Mouse (Mus musculus): ENCODE data around the gene Zfp13. TPM values are rescaled to one million over a fixed set of nuclear protein-coding genes. Genes with fewer than 3 reads are reported as not detected.

Gene Zfp13
- polyA plus RNA-seq, 1 experiment from 2014 or later = 19.2 TPM

DNA sequence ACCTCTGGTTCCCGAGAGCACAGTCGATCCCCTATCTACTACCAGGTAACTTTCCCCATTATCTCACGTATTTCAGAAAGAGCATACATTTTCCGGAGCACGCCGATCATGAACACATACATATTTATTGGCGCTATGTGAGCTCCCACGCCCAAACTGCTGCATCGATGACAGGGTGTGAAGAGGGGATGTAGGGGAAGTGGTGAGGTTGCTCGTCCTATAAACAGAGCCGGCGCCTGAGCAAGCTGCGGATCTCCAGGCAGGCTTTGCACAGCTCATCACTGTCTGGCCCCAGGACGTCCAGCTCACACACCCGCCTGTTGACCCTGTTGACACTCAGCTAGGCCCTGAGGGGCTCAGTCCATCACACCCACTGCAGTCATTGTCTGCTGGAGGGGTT lies 48.4 kb downstream of the Zfp13 start:
- no peaks in the 10 kb centered on the region; the same call in 1 of the 2 replicates for H3K4me1 ChIP-seq (replicated peaks; ENCODE audit: control insufficient read depth, insufficient read depth, low read length)
- DNase-seq (ENCODE audit: low spot score) (peak; percentile 71), ATAC-seq (replicated peaks; ENCODE audit: low FRiP score) (peak; percentile 13; the same call in 1 of the 2 replicates)
- peak overlapping the region; percentile 64 for H3K9ac ChIP-seq (ENCODE audit: low read length)
- no peak overlapping the region; the same call in 1 of the 2 replicates for H3K27ac ChIP-seq (ENCODE audit: low read depth, low read length)
- WGBS = under 1% methylated on average over 15 of the region's 15 CpGs
- no peaks in the 10 kb centered on the region for H3K27me3 ChIP-seq (ENCODE audit: control insufficient read depth, insufficient read depth, low read length)
- no peaks in the 10 kb centered on the region for H3K36me3 ChIP-seq (ENCODE audit: control insufficient read depth, insufficient read depth, low read length)
- H3K4me3 ChIP-seq (ENCODE audit: low read depth, low read length) = peak overlapping the region; percentile 60
- peak overlapping the region; percentile 66 for H3K4me2 ChIP-seq (ENCODE audit: low read depth, low read length, severe bottlenecking)
- no peaks in the 10 kb centered on the region for H3K9me3 ChIP-seq (ENCODE audit: control insufficient read depth, low read length)

DNA sequence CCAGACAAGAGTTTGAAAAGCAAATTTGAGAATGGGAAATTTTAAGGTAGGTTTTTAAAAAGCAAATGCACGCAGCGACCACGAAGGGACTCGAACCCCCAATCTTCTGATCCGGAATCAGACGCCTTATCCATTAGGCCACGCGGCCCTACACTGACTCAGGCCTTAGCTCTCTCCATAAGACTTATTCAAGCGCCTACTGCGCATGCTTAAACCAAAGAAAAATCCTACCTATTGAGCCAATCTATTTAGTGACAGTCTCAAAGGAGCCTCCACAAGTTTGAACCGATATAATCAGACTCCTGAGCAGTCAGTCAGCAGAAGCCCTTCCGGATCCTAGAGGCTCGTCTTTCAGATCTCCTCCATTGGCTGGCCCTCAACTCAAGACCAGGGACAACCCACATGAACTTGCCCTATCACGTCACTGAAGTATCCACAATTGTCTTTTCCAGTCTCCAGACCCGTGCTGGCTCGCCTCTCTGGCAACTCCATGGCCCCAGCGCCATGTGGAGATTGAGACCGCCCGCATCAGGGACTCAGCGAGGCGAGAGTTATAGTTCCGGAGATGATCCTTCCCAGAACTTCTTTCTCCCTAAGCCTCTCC lies 49.0 kb downstream of the Zfp13 start:
- Histone ChIP-seq H3K36me3 (ENCODE audit: control insufficient read depth, insufficient read depth, low read length) (no peaks in the 10 kb centered on the region), H3K4me3 (ENCODE audit: low read depth, low read length) (peak overlapping the region; percentile 60), H3K4me2 (ENCODE audit: low read depth, low read length, severe bottlenecking) (peak overlapping the region; percentile 66), H3K27ac (ENCODE audit: low read depth, low read length) (peak overlapping the region; percentile 1; the same call in 1 of the 2 replicates), H3K4me1 (replicated peaks; ENCODE audit: control insufficient read depth, insufficient read depth, low read length) (no peaks in the 10 kb centered on the region; the same call in 1 of the 2 replicates), H3K9me3 (ENCODE audit: control insufficient read depth, low read length) (no peaks in the 10 kb centered on the region), H3K27me3 (ENCODE audit: control insufficient read depth, insufficient read depth, low read length) (no peaks in the 10 kb centered on the region), H3K9ac (ENCODE audit: low read length) (peak overlapping the region; percentile 64)
- under 1% methylated on average over 22 of the region's 22 CpGs for WGBS
- peak; percentile 94 for DNase-seq (ENCODE audit: low spot score)
- peak; percentile 65 for ATAC-seq (replicated peaks; ENCODE audit: low FRiP score)

DNA sequence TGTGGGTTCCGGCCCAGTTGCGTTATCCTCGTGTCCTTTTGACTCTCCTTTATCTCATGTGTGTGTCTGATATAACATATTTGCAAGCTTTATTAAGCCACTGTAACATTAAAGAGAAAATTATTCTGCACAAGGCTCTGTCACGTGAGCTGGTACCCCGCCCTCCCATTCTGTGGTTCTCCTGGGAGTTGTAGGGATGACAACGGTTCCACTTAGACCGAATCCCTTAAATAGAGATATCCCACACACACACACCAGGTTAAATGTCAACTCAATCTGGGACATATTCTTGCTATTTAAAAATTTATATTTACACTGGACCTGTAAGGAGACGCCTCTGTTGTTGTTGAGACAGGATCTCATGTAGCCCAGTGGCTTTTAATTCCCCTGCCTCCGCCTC lies 49.8 kb downstream of the Zfp13 start:
- no peak overlapping the region for H3K9ac ChIP-seq (ENCODE audit: low read length)
- H3K27ac ChIP-seq (ENCODE audit: low read depth, low read length) = no peak overlapping the region
- H3K4me1 ChIP-seq (replicated peaks; ENCODE audit: control insufficient read depth, insufficient read depth, low read length) = no peaks in the 10 kb centered on the region; the same call in 1 of the 2 replicates
- DNase-seq (ENCODE audit: low spot score) (no peak), ATAC-seq (replicated peaks; ENCODE audit: low FRiP score) (no peak)
- H3K9me3 ChIP-seq (ENCODE audit: control insufficient read depth, low read length) = no peaks in the 10 kb centered on the region
- no peaks in the 10 kb centered on the region for H3K36me3 ChIP-seq (ENCODE audit: control insufficient read depth, insufficient read depth, low read length)
- no peaks in the 10 kb centered on the region for H3K27me3 ChIP-seq (ENCODE audit: control insufficient read depth, insufficient read depth, low read length)
- H3K4me2 ChIP-seq (ENCODE audit: low read depth, low read length, severe bottlenecking) = peak overlapping the region; percentile 66
- H3K4me3 ChIP-seq (ENCODE audit: low read depth, low read length) = peak overlapping the region; percentile 60
- 3% methylated on average over 9 of the region's 9 CpGs for whole genome bisulfite sequencing

DNA sequence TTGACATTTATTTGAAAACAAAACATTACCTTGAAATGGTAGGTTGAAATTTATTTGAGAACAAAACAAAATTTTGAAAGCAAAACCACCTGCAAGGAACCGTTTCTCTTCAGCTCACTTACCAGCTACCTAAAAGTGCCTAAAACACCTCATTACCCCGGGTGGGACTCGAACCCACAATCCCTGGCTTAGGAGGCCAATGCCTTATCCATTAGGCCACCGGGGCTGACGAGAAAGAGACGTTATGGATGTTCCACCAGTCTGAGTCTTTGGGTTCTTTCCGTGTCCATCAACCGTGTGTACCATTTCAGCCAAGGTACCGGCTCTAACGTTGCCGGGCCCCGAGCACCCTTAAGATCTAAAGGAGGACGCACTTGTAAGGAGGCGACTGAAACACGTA lies 50.7 kb downstream of the Zfp13 start:
- ATAC-seq (replicated peaks; ENCODE audit: low FRiP score) (peak; percentile 35), DNase-seq (ENCODE audit: low spot score) (peak; percentile 95)
- Histone ChIP-seq H3K4me2 (ENCODE audit: low read depth, low read length, severe bottlenecking) (peak overlapping the region; percentile 66), H3K27me3 (ENCODE audit: control insufficient read depth, insufficient read depth, low read length) (no peaks in the 10 kb centered on the region), H3K9ac (ENCODE audit: low read length) (peak overlapping the region; percentile 1; the same call in 1 of the 2 replicates), H3K4me3 (ENCODE audit: low read depth, low read length) (peak overlapping the region; percentile 60), H3K27ac (ENCODE audit: low read depth, low read length) (no peak overlapping the region), H3K9me3 (ENCODE audit: control insufficient read depth, low read length) (no peaks in the 10 kb centered on the region), H3K4me1 (replicated peaks; ENCODE audit: control insufficient read depth, insufficient read depth, low read length) (no peaks in the 10 kb centered on the region; the same call in 1 of the 2 replicates), H3K36me3 (ENCODE audit: control insufficient read depth, insufficient read depth, low read length) (no peaks in the 10 kb centered on the region)
- under 1% methylated on average over 15 of the region's 15 CpGs for WGBS

DNA sequence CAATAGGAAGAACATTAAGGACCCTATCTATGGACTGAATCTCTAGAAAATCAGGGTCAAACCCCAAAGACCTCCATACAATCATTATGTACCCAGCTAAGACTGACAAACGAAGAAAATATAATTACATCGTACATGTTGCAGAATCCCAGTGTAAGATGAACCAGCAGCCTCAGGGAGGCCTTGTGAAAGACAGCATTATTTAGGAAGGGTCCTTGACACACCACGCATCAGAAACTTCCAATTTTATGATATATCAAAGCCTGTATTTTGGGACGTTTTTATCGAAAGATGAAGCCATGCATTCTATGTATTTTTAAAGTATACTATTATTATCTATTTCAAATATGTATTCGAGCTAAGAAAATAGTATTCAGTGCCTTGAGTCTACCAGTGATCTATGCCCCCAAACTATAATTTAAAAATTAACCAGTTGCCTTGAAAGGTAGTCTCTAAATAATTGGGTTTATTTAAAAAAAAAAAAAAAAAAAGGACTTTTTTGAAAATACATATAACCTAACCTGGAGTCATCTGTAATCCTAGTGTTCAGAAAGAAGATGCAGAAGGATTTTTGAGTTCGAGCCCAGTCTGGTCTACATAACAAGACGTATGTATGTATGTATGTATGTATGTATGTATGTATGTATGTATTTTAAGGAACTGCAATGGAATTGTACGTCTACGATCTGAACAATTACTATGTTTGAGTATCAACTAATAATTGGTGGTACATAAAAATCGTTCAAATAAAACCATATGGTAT lies 51.4 kb downstream of the Zfp13 start:
- H3K4me1 ChIP-seq (replicated peaks; ENCODE audit: control insufficient read depth, insufficient read depth, low read length) = peaks cover 2% of the 10 kb centered on the region; the same call in 1 of the 2 replicates
- 55% methylated on average over 11 of the region's 11 CpGs for WGBS
- no peak overlapping the region; the same call in 1 of the 2 replicates for H3K4me2 ChIP-seq (ENCODE audit: low read depth, low read length, severe bottlenecking)
- H3K4me3 ChIP-seq (ENCODE audit: low read depth, low read length) = no peak overlapping the region
- no peaks in the 10 kb centered on the region for H3K9me3 ChIP-seq (ENCODE audit: control insufficient read depth, low read length)
- H3K27ac ChIP-seq (ENCODE audit: low read depth, low read length) = no peak overlapping the region
- no peaks in the 10 kb centered on the region for H3K36me3 ChIP-seq (ENCODE audit: control insufficient read depth, insufficient read depth, low read length)
- DNase-seq (ENCODE audit: low spot score) (no peak), ATAC-seq (replicated peaks; ENCODE audit: low FRiP score) (no peak)
- no peaks in the 10 kb centered on the region; the same call in 1 of the 2 replicates for H3K27me3 ChIP-seq (ENCODE audit: control insufficient read depth, insufficient read depth, low read length)
- H3K9ac ChIP-seq (ENCODE audit: low read length) = no peak overlapping the region

DNA sequence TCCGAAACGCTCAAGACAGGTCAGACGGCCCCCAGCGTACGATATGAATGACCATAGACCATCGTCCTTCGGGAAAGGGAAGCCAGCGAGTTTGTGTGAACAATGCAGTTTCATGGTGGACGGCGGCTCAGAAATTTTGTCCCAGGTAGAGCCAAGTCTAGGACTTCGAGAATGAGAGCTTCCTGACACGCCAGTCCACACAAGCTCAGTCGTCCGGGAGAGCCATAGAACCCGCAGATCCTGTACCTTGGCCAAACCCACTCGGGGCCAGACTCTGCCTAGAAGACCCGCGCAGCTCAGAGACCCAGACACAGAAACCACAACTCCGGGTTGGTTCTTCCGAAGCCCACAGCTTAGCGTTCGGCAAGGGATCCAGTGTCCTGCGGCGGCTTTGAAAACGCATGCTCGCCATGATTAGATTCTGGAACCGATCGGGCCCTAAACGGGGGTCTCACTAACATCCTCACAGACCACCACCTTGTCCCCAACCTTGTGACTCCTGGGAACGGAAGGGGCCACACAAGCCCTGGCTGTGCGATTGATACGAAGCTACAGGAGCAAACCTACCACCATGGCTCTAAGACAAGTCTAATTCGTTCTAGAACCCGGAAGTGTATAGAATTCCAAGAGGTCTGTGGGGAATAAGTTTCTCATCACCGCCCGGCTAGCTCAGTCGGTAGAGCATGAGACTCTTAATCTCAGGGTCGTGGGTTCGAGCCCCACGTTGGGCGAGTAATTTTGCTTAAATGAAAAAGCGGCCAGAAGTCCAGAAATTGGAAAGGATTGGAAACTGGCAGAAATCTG lies 52.4 kb downstream of the Zfp13 start:
- Histone ChIP-seq H3K9me3 (ENCODE audit: control insufficient read depth, low read length) (no peaks in the 10 kb centered on the region), H3K4me3 (ENCODE audit: low read depth, low read length) (peak overlapping the region; percentile 67), H3K27ac (ENCODE audit: low read depth, low read length) (0 out of 2 replicates have a peak overlapping the region, but pooled peaks have one; percentile 13), H3K27me3 (ENCODE audit: control insufficient read depth, insufficient read depth, low read length) (no peaks in the 10 kb centered on the region; the same call in 1 of the 2 replicates), H3K4me2 (ENCODE audit: low read depth, low read length, severe bottlenecking) (peak overlapping the region; percentile 48), H3K36me3 (ENCODE audit: control insufficient read depth, insufficient read depth, low read length) (no peaks in the 10 kb centered on the region), H3K9ac (ENCODE audit: low read length) (peak overlapping the region; percentile 72), H3K4me1 (replicated peaks; ENCODE audit: control insufficient read depth, insufficient read depth, low read length) (peaks cover 2% of the 10 kb centered on the region; the same call in 1 of the 2 replicates)
- ATAC-seq (replicated peaks; ENCODE audit: low FRiP score) (peak; percentile 47), DNase-seq (ENCODE audit: low spot score) (peak; percentile 91)
- WGBS = under 1% methylated on average over 42 of the region's 42 CpGs

DNA sequence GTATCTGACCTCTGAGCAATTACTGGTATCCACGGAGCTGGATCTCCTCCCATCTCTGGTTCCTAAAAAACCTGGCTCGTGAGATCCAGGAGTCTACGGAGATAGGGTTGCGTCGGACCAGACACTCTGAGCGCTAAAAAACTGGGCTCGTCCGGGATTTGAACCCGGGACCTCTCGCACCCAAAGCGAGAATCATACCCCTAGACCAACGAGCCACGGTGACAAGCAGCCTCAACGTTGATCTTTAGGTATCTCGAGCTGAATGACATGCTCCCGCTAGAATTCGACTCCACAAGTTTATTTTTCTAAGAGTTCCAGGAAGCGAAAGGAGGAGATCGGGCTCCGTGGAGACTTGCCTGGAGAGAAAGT lies 53.0 kb downstream of the Zfp13 start:
- ATAC-seq (replicated peaks; ENCODE audit: low FRiP score) (peak; percentile 46), DNase-seq (ENCODE audit: low spot score) (peak; percentile 93)
- H3K27me3 ChIP-seq (ENCODE audit: control insufficient read depth, insufficient read depth, low read length) = no peaks in the 10 kb centered on the region; the same call in 1 of the 2 replicates
- under 1% methylated on average over 20 of the region's 20 CpGs for WGBS
- H3K4me2 ChIP-seq (ENCODE audit: low read depth, low read length, severe bottlenecking) = peak overlapping the region; percentile 48
- no peaks in the 10 kb centered on the region for H3K36me3 ChIP-seq (ENCODE audit: control insufficient read depth, insufficient read depth, low read length)
- H3K9ac ChIP-seq (ENCODE audit: low read length) = peak overlapping the region; percentile 72
- H3K9me3 ChIP-seq (ENCODE audit: control insufficient read depth, low read length) = no peaks in the 10 kb centered on the region
- H3K4me3 ChIP-seq (ENCODE audit: low read depth, low read length) = peak overlapping the region; percentile 67
- H3K27ac ChIP-seq (ENCODE audit: low read depth, low read length) = no peak overlapping the region
- peaks cover 2% of the 10 kb centered on the region; the same call in 1 of the 2 replicates for H3K4me1 ChIP-seq (replicated peaks; ENCODE audit: control insufficient read depth, insufficient read depth, low read length)

DNA sequence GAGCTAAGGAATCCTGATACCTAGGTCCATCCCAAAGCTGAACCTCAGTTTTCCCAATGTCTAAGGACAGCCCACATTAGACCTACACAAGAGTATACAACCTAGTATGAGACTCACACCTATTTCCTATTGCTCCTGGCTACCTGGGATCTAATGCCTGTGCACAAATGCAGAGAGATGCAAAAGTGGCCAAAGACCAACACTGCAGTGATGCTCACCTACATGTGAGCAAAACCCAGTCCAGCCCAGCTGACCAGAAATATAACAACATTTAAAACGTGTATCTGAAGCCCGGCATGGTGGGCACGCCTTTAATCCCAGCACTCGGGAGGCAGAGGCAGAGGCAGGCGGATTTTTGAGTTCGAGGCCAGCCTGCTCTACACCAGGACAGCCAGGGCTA lies 53.4 kb downstream of the Zfp13 start:
- Histone ChIP-seq H3K4me2 (ENCODE audit: low read depth, low read length, severe bottlenecking) (peak overlapping the region; percentile 11; the same call in 1 of the 2 replicates), H3K4me1 (replicated peaks; ENCODE audit: control insufficient read depth, insufficient read depth, low read length) (peaks cover 2% of the 10 kb centered on the region; the same call in 1 of the 2 replicates), H3K9me3 (ENCODE audit: control insufficient read depth, low read length) (no peaks in the 10 kb centered on the region)

More for the DNA sequence above, 53.4 kb downstream of the Zfp13 start:
- H3K36me3 ChIP-seq (ENCODE audit: control insufficient read depth, insufficient read depth, low read length) = no peaks in the 10 kb centered on the region
- peak overlapping the region; percentile 67; the same call in 1 of the 2 replicates for H3K4me3 ChIP-seq (ENCODE audit: low read depth, low read length)
- ATAC-seq (replicated peaks; ENCODE audit: low FRiP score) (no peak), DNase-seq (ENCODE audit: low spot score) (no peak)
- H3K27me3 ChIP-seq (ENCODE audit: control insufficient read depth, insufficient read depth, low read length) = no peaks in the 10 kb centered on the region; the same call in 1 of the 2 replicates
- no peak overlapping the region for H3K9ac ChIP-seq (ENCODE audit: low read length)
- 13% methylated on average over 6 of the region's 6 CpGs for WGBS
- H3K27ac ChIP-seq (ENCODE audit: low read depth, low read length) = no peak overlapping the region

Measured in forebrain, embryonic 11.5 days (tissue).